Mouse (Mus musculus) midbrain, embryonic 15.5 days (tissue): ENCODE results near the gene Prn. TPM values are rescaled to one million over a fixed set of nuclear protein-coding genes. Genes with fewer than 3 reads are reported as not detected.

Experiments
- polyA plus RNA-seq: library from polyadenylated mRNA; unstranded; fragments of >200 nt; fragmentation: Nextera tagmentation; extraction: Ambion mirVana; gene quantifications from 2 replicates; pipeline ENCODE4 v1.2.1, GENCODE M21; 2015

Prn gene
- polyA plus RNA-seq, 1 experiment from 2014 or later, result not detected

Other genes with a start within 250 kb of the Prn start
- not detected in 2 replicates for gene Erv3, start 50.2 kb upstream of the Prn start, polyA plus RNA-seq
- 157 and 158 TPM in 2 replicates for gene Prnp, start within 50 bp of the Prn start, polyA plus RNA-seq
- 10.3 and 12.6 TPM in 2 replicates for gene Prnd, start 40.9 kb downstream of the Prn start, polyA plus RNA-seq
- 27.7 and 29.4 TPM in 2 replicates for gene Rassf2, start 120.3 kb downstream of the Prn start, polyA plus RNA-seq
- 36.3 TPM in 2 replicates for gene Slc23a2, start 235.2 kb downstream of the Prn start, polyA plus RNA-seq